Mouse (Mus musculus) CH12.LX (cell line): ENCODE results near the gene Kcnh4.

Experiments
- CHD2 ChIP-seq: IDR thresholded peaks from 2 replicates; pipeline ENCODE4 v1.6.1; 2011; ENCODE audit warnings: low read length, improper control_type of control experiment
- CTCF ChIP-seq, 2 experiments: IDR thresholded peaks in 1 of 2; conservative IDR thresholded peaks in 1 of 2; 2 replicates each; pipeline ENCODE4 v1.5.1; 2011 to 2012; ENCODE audit warnings: low read depth in 2 of 2, low read length in 2 of 2, improper control_type of control experiment in 1 of 2, inconsistent platforms in 1 of 2, mild to moderate bottlenecking in 1 of 2, moderate library complexity in 1 of 2
- EP300 ChIP-seq: IDR thresholded peaks from 2 replicates; pipeline ENCODE4 v1.6.1; 2011; ENCODE audit warnings: low read length, improper control_type of control experiment
- ETS1 ChIP-seq: conservative IDR thresholded peaks from 2 replicates; pipeline ENCODE4 v1.6.1; 2012; ENCODE audit warnings: low read depth, mild to moderate bottlenecking, inconsistent platforms, low read length, improper control_type of control experiment, moderate library complexity
- HCFC1 ChIP-seq: IDR thresholded peaks from 2 replicates; pipeline ENCODE4 v1.6.1; 2012; ENCODE audit warnings: low read depth, mild to moderate bottlenecking, inconsistent platforms, low read length, improper control_type of control experiment
- JUND ChIP-seq: conservative IDR thresholded peaks from 2 replicates; pipeline ENCODE4 v1.6.1; 2011; ENCODE audit warnings: low read depth, low read length, improper control_type of control experiment
- KAT2A ChIP-seq: IDR thresholded peaks from 2 replicates; pipeline ENCODE4 v1.6.1; 2012; ENCODE audit warnings: low read length, improper control_type of control experiment, inconsistent platforms; ENCODE audit not compliant: insufficient replicate concordance
- MAX ChIP-seq: IDR thresholded peaks from 2 replicates; pipeline ENCODE4 v1.6.1; 2011; ENCODE audit warnings: low read length, improper control_type of control experiment
- MEF2A ChIP-seq: IDR thresholded peaks from 2 replicates; pipeline ENCODE4 v1.6.1; 2014; ENCODE audit warnings: low read depth, mild to moderate bottlenecking, inconsistent platforms, low read length, improper control_type of control experiment, borderline replicate concordance
- POLR2A ChIP-seq: IDR thresholded peaks from 2 replicates; pipeline ENCODE4 v1.6.1; 2011; ENCODE audit warnings: low read depth, mild to moderate bottlenecking, improper control_type of control experiment, low read length
- TCF12 ChIP-seq: IDR thresholded peaks from 2 replicates; pipeline ENCODE4 v1.6.1; 2014; ENCODE audit warnings: low read depth, mild to moderate bottlenecking, inconsistent platforms, low read length, improper control_type of control experiment
- USF2 ChIP-seq: conservative IDR thresholded peaks from 2 replicates; pipeline ENCODE4 v1.6.1; 2011; ENCODE audit warnings: low read depth, low read length, improper control_type of control experiment
- ZC3H11A ChIP-seq: IDR thresholded peaks from 2 replicates; pipeline ENCODE4 v1.6.1; 2012; ENCODE audit warnings: low read depth, mild to moderate bottlenecking, inconsistent platforms, low read length, improper control_type of control experiment
- ZKSCAN1 ChIP-seq: IDR thresholded peaks from 2 replicates; pipeline ENCODE4 v1.6.1; 2012; ENCODE audit warnings: low read depth, inconsistent platforms, low read length, improper control_type of control experiment, borderline replicate concordance

DNA sequence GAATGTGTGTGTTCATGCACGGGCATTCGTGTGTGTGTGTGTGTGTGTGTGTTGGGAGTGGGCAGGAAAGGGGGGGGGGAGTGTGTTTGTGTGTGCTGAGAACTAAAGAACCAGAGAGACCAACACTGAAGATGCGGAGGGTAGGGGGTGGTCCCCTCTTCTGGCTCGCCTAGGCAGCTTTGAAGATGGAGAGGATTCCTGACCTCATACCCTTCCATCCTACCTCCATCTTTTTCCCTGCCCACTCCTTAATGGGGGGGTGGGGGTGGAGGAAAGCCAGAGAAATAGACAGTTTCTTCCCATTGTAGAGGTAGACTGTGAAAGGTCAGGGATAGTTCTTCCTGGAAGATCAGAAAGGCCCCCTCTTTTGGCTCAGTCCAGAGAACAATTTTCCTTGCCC is 46.6 kb downstream of the Kcnh4 start:
- TF ChIP-seq ZC3H11A, result no peak
- no peak; the same call in 1 of the 2 replicates for TF ChIP-seq POLR2A
- TF ChIP-seq CTCF (conservative IDR thresholded peaks at IDR 0.05 in 1 of 2, IDR thresholded peaks at IDR 0.05 in 1 of 2; ENCODE audit: low read depth in 2 of 2, low read length in 2 of 2), result no peak
- no peak for TF ChIP-seq EP300
- TF ChIP-seq MEF2A, result no peak
- TF ChIP-seq JUND, result no peak
- no peak for TF ChIP-seq ETS1
- TF ChIP-seq KAT2A, result no peak
- no peak for TF ChIP-seq HCFC1
- TF ChIP-seq TCF12, result no peak
- TF ChIP-seq CHD2, result no peak
- no peak for TF ChIP-seq USF2
- TF ChIP-seq ZKSCAN1, result no peak
- TF ChIP-seq MAX, result no peak
